Mouse (Mus musculus) retina, postnatal 1 day (tissue): ENCODE data around the gene Trim39.
"Not testable (repeated sequence)": the region's sequence is repeated elsewhere in the genome, so short reads cannot be mapped to it uniquely, and the experiment has no call there.

Experiments
- DNase-seq: peaks from one replicate; pipeline ENCODE4 v3.0.0-alpha.2; 2012

The Trim39 gene

GRCm38 (mm10) chr17:36245741-36246140 is 26.3 kb downstream of the Trim39 start:
- no peak for DNase-seq

DNA sequence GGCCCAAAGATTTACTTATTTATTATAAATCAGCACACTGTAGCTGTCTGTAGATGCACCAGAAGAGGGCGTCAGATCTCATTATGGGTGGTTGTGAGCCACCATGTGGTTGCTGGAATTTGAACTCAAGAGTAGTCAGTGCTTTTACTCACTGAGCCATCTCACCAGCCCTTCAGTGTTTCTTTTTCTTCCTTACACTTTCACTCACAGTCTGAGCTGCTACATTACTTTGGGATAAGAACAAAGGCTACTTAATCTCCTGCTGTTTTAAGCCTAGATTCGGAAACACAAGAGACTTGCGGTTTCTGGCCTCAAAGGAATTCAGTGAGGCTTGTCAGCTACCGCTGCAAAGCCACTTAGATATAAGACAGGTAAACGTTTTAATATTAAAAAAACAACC is 28.0 kb downstream of the Trim39 start:
- DNase-seq, result no peak

DNA sequence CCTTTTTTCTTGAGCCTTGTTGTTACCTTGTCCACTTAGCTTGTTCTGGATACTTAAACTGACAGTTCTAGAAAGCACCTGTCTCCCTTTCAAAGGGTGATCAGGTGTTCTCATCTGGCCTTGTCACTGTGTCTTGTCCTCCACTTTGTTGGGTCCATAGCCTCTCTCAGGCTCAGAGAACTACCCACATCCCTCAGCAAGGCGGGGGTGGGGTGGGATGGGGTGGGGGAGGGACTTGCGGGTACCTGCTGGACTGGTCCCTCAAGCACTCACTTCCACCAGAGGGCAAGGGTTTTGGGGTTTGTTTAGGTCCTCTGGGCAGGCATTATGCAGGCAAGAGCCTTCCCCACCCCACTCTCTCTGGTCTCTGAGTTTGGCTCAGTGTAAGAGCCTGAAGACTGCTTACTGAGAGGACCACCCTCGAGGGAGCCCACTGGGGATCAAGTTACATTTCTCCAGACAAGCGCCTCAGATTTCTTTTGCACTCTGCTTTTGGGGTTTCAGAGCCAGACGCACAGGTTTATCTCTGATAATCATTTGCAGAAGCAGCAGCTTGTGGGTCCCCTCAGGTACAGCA is 31.3 kb downstream of the Trim39 start:
- DNase-seq, result no peak

- DNase-seq, result peak; percentile 58
Observed at GRCm38 (mm10) chr17:36237321-36237921, 34.6 kb downstream of the Trim39 start.

DNA sequence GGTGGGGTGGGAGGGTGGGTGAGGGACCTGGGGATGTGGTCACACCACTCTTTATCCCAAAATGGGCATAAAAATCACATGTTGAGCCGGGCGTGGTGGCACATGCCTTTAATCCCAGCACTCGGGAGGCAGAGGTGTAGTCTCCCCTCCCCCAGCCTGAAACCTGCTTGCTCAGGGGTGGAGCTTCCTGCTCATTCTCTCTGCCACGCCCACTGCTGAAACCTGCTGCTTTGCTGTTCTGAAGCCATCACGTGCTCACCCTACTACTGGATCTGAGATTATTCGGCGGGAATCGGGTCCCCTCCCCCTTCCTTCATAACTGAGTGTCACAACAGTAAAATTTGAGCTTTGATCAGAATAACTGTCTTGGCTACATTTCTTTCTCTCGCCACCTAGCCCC is 36.7 kb downstream of the Trim39 start:
- DNase-seq, result not testable (repeated sequence)

- no peak for DNase-seq
Observed at GRCm38 (mm10) chr17:36233572-36233971, 38.5 kb downstream of the Trim39 start.

- peak; percentile 86 for DNase-seq
Observed at GRCm38 (mm10) chr17:36231318-36231717, 40.7 kb downstream of the Trim39 start.

DNA sequence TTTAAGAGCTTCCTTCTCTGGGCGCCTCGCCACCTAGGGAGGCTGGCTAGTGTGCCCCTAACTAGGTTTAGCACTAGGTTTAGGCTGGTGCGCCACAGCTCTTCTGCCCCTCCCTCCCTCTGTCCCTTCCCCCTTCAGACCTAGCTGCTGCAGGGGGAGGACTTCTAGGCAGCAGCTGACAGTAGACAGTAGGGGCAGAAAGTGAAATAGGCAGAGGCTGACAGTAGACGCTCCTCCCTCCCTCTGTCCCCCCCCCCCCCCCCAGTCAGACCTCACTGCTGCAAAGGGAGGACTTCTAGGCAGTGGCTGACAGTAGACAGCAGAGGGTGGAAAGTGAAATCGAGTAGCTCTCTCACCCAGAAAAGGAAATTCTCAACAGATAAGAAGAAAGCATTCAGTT is 43.0 kb downstream of the Trim39 start:
- DNase-seq, result peak; percentile 37

- peak; percentile 40 for DNase-seq
Observed at GRCm38 (mm10) chr17:36226921-36227320, 45.1 kb downstream of the Trim39 start.

- DNase-seq, result peak; percentile 23
Observed at GRCm38 (mm10) chr17:36225231-36225824, 46.7 kb downstream of the Trim39 start.

GRCm38 (mm10) chr17:36224451-36224850 is 47.6 kb downstream of the Trim39 start:
- no peak for DNase-seq

DNA sequence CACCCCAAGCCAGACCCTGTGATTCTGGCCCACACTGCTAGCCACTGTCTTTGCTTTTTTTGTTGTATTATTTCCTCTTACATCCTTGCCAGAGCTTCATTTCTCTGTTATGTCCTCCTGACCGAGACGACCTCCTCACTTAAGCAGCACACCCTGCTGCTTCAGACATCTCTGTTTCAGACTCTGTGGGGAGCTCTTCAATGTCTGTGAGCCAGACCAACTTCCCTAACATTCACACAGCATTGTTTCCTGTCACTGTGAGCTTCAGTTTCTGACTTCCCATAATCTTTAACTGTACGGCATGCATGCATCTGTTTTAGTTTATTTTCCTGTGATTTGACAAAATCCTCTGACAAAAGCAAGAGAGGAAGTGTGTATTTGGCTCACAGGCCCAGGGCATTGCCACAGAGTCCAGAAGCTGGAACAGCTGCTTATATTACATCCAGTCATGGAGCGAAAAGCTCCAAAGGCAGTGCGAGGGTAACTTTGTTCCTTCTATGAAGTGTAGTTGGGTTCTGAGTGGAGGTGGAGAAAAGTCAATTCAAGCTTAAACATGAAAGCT is 53.4 kb downstream of the Trim39 start:
- DNase-seq, result no peak

DNA sequence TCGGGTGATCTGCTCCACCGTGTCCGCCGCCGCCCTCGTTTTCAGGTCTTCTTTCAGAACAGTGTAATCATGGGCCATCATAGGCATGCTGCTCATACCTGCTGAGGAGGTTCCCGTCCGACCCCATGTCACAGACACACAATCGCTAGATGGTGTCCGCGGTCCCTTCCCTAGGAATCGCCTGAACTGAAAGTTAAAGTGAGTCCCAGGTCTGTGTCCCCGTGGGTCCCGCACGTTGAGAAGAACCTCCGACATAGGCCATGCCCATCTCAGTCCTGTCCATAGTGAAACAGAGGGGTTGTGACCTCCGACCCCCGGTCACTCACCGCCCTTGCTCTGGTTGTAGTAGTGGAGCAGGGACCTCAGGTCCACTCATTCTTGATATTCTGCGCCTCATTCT is 56.5 kb downstream of the Trim39 start:
- no peak for DNase-seq
